Mouse (Mus musculus) heart, postnatal 4 days (tissue): Measurements from ENCODE around the gene Ube2d3. TPM values are rescaled to one million over a fixed set of nuclear protein-coding genes. Genes with fewer than 3 reads are reported as not detected.

Experiments used
- DNase-seq: peaks from one replicate; pipeline ENCODE4 v3.0.0; 2021
- total RNA-seq, 2 experiments: library from RNA; stranded (reverse); gene quantifications; 2 replicates each; pipeline ENCODE4 v1.2.3; 2021

The Ube2d3 gene
- total RNA-seq, result 100 to 1,000 TPM; 389 to 397 TPM

GRCm38 (mm10) chr3:135437758-135438495 lies at the start of gene Ube2d3:
Gene Ube2d3 (plus strand): TSS chr3:135438149.
- peak; percentile 99 for DNase-seq

- no peak for DNase-seq
These were observed 44.8 kb upstream of the Ube2d3 start for GRCm38 (mm10) chr3:135393186-135393585.

GRCm38 (mm10) chr3:135395085-135395484 lies 42.9 kb upstream of the Ube2d3 start:
- no peak for DNase-seq

GRCm38 (mm10) chr3:135396081-135396480 lies 41.9 kb upstream of the Ube2d3 start:
- no peak for DNase-seq

- no peak for DNase-seq
These were observed 40.8 kb upstream of the Ube2d3 start for GRCm38 (mm10) chr3:135397112-135397511.

GRCm38 (mm10) chr3:135402201-135402658 lies 35.7 kb upstream of the Ube2d3 start:
- DNase-seq, result peak; percentile 94

- no peak for DNase-seq
These were observed 34.7 kb upstream of the Ube2d3 start for GRCm38 (mm10) chr3:135403211-135403610.

GRCm38 (mm10) chr3:135403856-135404255 lies 34.1 kb upstream of the Ube2d3 start:
- no peak for DNase-seq

- no peak for DNase-seq
These were observed 33.4 kb upstream of the Ube2d3 start for GRCm38 (mm10) chr3:135404599-135404998.

GRCm38 (mm10) chr3:135407351-135407750 lies 30.6 kb upstream of the Ube2d3 start:
- DNase-seq, result no peak

- DNase-seq, result no peak
These were observed 28.7 kb upstream of the Ube2d3 start for GRCm38 (mm10) chr3:135409219-135409618.

GRCm38 (mm10) chr3:135411056-135411455 lies 26.9 kb upstream of the Ube2d3 start:
- no peak for DNase-seq

- DNase-seq, result peak; percentile 68
These were observed 26.1 kb upstream of the Ube2d3 start for GRCm38 (mm10) chr3:135411824-135412223.

GRCm38 (mm10) chr3:135417245-135417644 lies 20.7 kb upstream of the Ube2d3 start:
- no peak for DNase-seq

- no peak for DNase-seq
These were observed 20.1 kb upstream of the Ube2d3 start for GRCm38 (mm10) chr3:135417799-135418198.

- no peak for DNase-seq
These were observed 17.2 kb upstream of the Ube2d3 start for GRCm38 (mm10) chr3:135420542-135421309.

GRCm38 (mm10) chr3:135421310-135421594 lies 16.7 kb upstream of the Ube2d3 start:
- DNase-seq, result no peak

- no peak for DNase-seq
These were observed 15.6 kb upstream of the Ube2d3 start for GRCm38 (mm10) chr3:135422232-135422855.

- DNase-seq, result peak; percentile 86
These were observed 14.9 kb upstream of the Ube2d3 start for GRCm38 (mm10) chr3:135422856-135423607.

GRCm38 (mm10) chr3:135423608-135424212 lies 14.2 kb upstream of the Ube2d3 start, which contains the start of gene Cisd2:
Gene Cisd2 (minus strand): TSS chr3:135423925.
- DNase-seq, result no peak

GRCm38 (mm10) chr3:135436901-135437616 lies 890 bp upstream of the Ube2d3 start:
- no peak for DNase-seq
